Mouse (Mus musculus) ES-E14 (cell line): ENCODE results near the gene Hoxa13.

Experiments used
- CHD2 ChIP-seq: IDR thresholded peaks from 2 replicates; pipeline ENCODE4 v1.6.1; 2014; ENCODE audit warnings: mild to moderate bottlenecking, low read depth, low read length, inconsistent platforms
- MAFK ChIP-seq: IDR thresholded peaks from 2 replicates; pipeline ENCODE4 v1.6.1; 2014; ENCODE audit warnings: mild to moderate bottlenecking, low read depth, low read length, inconsistent platforms; ENCODE audit not compliant: insufficient read depth
- ZC3H11A ChIP-seq: IDR thresholded peaks from 2 replicates; pipeline ENCODE4 v1.6.1; 2012; ENCODE audit warnings: low read depth, mild to moderate bottlenecking, inconsistent platforms, low read length, borderline replicate concordance

GRCm38 (mm10) chr6:52259811-52260261 is 844 bp downstream of the Hoxa13 start:
- TF ChIP-seq ZC3H11A = no peak
- no peak for TF ChIP-seq MAFK
- TF ChIP-seq CHD2 = no peak
